Mouse (Mus musculus) heart, postnatal 25 days (tissue): ENCODE measurements around the gene Rpl27. TPM values are rescaled to one million over a fixed set of nuclear protein-coding genes. Genes with fewer than 3 reads are reported as not detected.
"Not testable (repeated sequence)": the region's sequence is repeated elsewhere in the genome, so short reads cannot be mapped to it uniquely, and the experiment has no call there.

ENCODE experiments used
- DNase-seq: peaks from one replicate; pipeline ENCODE4 v3.0.0; 2022; ENCODE audit warnings: low spot score
- intact Hi-C: fragments of 180-260 bp; cut with DNase I; formaldehyde crosslinking; loops from one replicate; pipeline ENCODE4 v1.15.1; 2025
- total RNA-seq, 2 experiments: library from RNA; stranded (reverse); gene quantifications; 2 replicates each; pipeline ENCODE4 v1.2.3; 2021

Rpl27 gene
- total RNA-seq, 2 experiments from 2014 or later = 46.7 to 56.2 TPM

DNA sequence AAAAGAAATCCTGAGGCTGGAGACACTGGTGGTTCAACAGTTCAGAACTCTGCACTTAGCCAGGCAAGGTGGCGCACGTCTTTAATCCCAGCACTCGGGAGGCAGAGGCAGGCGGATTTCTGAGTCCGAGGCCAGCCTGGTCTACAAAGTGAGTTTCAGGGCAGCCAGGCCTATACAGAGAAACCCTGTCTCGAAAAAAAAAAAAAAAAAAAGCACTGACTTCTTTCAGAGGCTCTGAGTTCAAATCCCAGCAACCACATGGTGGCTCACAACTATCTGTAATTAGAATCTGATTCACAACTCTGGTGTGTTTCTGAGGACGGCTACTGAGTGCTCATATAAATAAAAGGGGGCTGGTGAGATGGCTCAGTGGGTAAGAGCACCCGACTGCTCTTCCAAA lies 4.8 kb downstream of the Rpl27 start:
- intact Hi-C loops = not testable (repeated sequence)

DNA sequence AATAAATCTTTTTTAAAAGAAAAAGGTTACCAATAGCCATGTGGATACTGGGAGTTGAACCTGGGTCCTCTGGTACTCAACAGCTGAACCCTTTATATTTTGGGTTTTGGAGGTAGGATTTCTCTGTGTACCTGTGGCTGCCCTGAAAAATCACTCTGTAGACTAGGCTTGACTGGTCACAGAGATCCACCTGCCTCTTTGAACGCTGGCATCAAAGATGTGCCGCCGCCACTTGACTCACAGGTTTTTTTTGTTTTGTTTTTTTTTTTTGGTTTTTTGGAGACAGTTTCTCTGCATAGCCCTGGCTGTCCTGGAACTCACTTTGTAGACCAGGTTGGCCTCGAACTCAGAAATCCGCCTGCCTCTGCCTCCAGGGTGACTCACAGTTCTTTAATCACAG lies 5.7 kb downstream of the Rpl27 start:
- intact Hi-C loops = loop anchor here (2.0 kb wide), 1 partner anchor 15 kb away; no protein-coding TSS in a partner anchor
- DNase-seq = no peak

More for the DNA sequence above, 4.8 kb downstream of the Rpl27 start:
- not testable (repeated sequence) for DNase-seq

DNA sequence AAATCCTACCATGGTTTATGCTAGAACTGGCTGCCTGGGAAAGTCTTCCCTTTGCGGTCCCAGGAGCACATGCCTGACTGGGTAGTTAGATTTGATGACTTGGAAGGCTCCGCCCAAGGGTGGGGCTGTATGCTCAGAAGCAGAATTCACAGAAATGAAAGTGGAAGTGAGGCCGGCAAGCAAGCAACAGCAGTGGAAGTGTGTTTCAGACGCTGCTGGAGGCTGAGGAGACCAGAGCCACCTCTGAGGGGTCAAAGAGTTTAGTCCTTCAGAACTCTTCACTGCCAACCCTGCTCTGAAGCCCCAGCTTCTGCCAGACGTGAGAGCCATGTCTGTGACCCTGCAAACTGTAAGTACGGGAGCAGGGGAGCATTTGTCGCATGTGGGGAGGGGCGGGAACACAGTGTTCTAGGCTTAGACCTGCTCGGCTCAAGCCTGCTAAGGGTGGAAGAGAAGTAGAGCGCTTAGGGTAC lies 6.2 kb downstream of the Rpl27 start, which contains the start of gene Ifi35:
Ifi35 (plus strand) TSS at position 134 of the 473 bp plus-strand sequence.
- intact Hi-C loops = loop anchor here (2.0 kb wide), 1 partner anchor 14 kb away; no protein-coding TSS in a partner anchor
- DNase-seq = peak; percentile 74

DNA sequence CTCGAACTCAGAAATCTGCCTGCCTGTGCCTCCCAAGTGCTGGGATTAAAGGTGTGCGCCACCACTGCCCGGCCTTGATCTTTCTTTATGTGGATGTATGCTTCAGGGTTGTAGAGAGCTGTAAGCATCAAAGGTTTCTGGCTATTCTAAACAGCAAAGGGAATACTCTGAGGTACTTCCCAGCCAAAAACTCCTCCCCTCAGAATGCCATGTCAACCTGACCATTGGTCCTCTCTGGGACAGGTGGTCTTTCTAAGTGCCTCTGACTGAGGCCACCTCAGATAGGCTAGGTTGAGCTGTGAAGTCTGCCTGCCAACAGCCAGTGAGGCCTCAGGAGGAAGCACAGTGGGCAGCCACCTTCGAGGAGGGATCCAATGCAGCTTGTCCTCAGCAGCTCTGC lies 6.8 kb downstream of the Rpl27 start:
- intact Hi-C loops = loop anchor here (2.0 kb wide), 1 partner anchor 14 kb away; no protein-coding TSS in a partner anchor
- no peak for DNase-seq

DNA sequence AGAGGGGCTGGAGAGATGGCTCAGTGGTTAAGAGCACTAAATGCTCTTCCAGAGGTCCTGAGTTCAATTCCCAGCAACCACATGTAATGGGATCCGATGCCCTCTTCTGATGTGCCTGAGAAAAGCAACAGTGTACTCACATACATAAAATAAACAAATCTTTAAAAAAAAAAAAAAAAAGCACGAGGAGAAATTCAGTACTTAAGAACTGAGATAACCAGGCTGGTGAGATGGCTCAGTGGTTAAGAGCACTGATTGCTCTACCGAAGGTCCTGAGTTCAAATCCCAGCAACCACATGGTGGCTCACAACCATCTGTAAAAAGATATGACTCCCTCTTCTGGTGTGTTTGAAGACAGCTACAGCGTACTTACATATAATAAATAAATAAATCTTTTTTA lies 7.5 kb downstream of the Rpl27 start:
- not testable (repeated sequence) for DNase-seq
- intact Hi-C loops = loop anchor here (2.0 kb wide), 1 partner anchor 13 kb away; no protein-coding TSS in a partner anchor

DNA sequence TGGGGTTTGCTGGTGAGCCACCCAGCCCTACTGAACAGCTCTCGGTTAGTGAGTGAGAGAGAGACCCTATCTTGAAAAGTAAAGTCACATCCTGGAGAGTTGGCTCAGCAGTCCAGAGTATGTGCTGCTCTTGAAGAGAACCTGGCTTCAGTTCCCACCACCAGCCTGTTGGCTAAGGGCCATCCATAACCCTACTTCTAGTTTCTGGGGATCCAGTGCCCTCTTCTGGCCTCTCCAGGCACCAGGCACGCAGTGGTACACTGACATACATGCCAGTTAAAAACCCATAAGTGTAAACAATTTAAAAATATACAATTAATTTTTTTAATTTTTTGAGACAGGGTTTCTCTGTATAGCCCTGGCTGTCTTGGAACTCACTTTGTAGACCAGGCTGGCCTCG lies 8.3 kb downstream of the Rpl27 start:
- intact Hi-C loops = loop anchor here (10.0 kb wide), 1 partner anchor 284 kb away; the partner anchor contains the start of gene Dhx8
- DNase-seq = no peak

DNA sequence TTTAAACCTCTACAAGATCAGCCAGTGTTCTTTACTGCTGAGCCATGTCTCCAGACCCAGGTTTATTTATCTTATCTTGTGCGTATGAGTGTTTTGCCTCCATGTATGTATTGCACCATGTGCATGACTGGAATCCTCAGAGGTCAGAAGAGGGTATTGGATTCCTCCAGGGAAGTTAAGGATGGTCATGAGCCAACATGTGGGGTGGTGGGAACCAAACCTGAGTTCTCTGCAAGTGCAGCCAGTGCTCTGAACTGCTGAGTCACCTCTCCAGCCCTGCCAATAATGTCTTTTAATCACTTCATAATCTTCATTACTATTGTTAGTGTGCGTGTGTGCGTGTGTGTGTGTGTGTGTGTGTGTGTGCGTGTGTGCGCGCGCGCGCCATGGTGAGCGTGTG lies 9.4 kb downstream of the Rpl27 start:
- DNase-seq = no peak
- intact Hi-C loops = loop anchor here (10.0 kb wide), 1 partner anchor 283 kb away; the partner anchor contains the start of gene Dhx8

DNA sequence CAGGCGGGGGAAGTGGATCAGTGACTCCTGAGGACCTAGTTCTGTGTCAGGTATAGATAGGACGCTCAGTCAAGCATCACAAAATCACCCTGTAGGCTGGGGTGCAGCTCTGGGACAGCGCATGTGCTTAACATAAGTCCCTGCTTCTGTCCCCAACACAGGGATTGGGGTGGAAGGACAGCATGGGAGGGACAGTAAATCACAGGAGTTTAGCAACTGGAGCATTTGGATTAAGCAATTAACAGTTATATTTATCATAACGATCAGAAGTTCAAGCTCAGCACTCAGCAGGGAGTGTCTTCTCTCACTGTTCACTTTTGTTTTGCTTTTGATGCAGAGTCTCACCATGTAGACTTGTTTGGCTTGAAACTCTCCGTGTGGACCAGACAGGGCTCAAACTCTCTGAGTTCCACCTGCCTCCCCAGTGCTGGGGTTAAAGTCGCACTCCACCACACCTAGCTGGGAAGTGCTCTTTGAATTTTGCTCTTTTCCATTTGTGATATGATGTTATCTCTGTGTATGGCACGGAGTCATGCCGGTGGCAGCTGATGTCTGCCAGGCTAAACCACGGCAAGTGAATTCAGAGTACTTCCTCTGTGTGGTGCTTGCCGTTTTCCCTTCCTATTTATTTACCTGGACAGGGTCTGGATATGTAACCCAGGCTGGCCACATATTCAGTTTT lies 10.1 kb downstream of the Rpl27 start:
- intact Hi-C loops = loop anchor here (10.0 kb wide), 1 partner anchor 283 kb away; the partner anchor contains the start of gene Dhx8
- no peak for DNase-seq

DNA sequence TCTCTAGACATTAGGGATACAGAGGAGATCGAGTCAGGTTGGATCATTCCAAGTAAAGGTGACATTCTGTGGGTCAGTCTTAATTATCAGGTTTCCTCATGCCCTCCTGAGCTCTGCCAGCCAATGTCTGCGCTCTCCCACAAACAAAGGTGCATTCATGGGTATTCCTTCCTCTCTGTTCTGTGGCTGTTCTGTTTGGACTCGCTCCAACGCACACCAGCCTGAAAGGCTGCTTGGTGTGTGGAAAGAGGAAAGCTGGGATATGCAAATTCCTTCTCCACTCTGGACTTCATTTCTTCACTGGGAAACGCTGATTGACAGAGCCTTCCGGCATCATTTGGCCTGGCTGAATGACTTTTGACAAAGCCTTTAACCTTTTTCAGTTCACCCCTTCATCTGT lies 12.6 kb downstream of the Rpl27 start:
- intact Hi-C loops = loop anchor here (10.0 kb wide), 1 partner anchor 280 kb away; the partner anchor contains the start of gene Dhx8

DNA sequence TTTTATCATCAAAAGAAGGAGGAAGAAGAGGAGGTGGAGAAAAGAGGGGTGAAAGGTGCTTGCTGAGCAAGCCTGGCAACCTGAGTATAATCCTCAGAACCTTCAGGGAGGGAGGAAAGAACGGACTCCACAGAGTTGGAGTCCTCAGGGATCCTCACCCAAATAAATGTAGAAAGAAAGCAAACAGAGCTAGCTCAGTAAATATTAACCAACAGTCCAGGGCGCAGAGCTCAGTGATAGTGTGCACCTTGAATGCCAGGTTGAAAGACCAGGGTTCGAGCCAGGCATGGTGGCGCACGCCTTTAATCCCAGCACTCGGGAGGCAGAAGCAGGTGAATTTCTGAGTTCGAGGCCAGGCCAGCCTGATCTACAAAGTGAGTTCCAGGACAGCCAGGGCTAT lies 13.5 kb downstream of the Rpl27 start:
- intact Hi-C loops = loop anchor here (10.0 kb wide), 1 partner anchor 279 kb away; the partner anchor contains the start of gene Dhx8
- DNase-seq = no peak

More for the DNA sequence above, 12.6 kb downstream of the Rpl27 start:
- DNase-seq = no peak

DNA sequence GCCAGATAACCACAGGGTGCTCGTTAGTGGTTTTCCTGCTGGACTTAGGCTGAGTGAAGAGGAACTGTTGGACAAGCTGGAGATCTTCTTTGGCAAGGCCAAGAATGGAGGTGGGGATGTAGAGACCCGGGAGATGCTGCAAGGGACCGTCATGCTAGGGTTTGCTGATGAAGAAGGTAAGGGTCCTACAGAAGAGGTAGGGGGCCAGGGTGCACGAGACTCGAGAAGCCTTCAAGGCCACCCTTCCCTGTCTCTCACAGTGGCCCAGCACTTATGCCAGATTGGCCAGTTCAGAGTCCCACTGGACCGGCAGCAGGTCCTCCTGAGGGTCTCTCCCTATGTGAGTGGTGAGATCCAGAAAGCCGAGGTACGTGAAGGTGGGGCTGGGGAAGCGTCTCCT lies 15.5 kb downstream of the Rpl27 start:
- intact Hi-C loops = loop anchor here (10.0 kb wide), 1 partner anchor 277 kb away; the partner anchor contains the start of gene Dhx8
- no peak for DNase-seq

DNA sequence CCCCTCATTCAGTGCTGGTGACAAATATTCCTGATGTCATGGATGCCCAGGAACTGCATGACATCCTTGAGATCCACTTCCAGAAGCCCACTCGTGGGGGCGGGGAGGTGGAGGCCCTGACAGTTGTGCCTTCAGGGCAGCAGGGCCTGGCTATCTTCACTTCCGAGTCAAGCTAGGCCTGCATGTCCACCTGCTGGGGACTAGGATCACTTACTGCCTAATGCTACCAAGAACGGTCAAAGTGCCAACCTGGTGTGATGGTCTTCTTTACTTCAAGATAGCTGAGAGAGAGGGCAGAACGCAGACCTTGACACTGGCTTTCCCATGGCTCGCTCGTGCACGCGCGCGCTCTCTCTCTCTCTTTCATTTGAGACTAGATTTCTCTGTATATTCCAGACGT lies 16.1 kb downstream of the Rpl27 start:
- intact Hi-C loops = loop anchor here (10.0 kb wide), 1 partner anchor 277 kb away; the partner anchor contains the start of gene Dhx8
- DNase-seq = no peak

DNA sequence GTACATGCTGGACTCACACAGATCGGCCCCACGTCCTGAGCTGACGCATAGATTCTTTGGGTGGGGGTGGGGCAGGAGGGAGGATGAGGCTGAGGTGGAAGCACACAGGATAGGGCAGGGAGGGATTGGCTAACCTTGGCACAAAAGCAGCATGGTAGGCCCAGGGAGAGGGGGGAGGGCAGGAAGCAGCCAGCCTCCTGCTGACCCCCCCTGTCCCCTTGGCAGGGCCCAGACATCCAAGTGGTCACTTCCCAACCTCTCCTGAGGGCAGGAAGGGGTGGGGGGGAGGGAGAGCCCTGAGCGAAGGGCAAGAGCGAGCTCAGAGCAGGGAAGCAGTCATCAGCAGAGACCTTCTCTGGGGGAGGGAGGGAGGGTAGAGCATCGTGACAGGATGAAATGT lies 17.6 kb downstream of the Rpl27 start:
- no peak for DNase-seq
- intact Hi-C loops = loop anchor here (10.0 kb wide), 1 partner anchor 275 kb away; the partner anchor contains the start of gene Dhx8

DNA sequence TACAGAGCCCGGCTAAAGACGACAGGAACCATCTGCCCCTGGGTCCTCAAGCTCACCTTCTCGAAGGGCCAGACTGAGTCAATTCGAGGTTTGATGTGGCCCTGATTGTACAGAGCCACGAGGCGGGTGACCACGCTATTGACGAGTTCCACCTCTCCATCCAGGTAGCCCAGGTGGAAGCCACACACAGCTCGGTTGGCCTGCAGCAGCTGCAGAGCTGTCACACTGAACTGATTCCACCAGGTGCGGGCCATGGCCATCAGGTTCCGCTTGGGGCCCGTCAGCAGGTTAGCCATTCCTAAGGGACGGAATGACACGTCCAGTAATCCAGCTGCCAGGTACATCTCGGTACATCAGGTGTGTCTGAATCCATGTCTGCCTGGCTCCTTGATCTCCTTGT lies 18.2 kb downstream of the Rpl27 start:
- DNase-seq = no peak
- intact Hi-C loops = no loop called here

DNA sequence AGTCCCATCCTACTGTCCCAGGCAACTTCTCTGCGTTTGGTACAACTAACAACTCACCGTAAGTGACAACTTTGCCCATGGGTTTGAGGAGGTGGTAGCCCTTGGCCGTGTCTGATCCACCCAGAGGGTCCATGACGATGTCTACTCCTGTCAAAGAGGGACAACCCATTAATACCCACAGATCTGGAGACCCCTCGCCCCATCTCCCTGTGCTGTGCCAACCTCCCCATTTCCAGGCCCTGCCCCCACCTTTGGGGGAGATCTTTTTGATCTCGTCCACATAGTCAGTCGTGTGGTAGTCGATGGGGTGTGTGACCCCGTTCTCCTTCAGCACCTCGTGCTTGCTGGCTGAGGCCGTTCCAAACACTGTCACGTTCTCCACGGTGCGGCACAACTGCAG lies 20.0 kb downstream of the Rpl27 start:
- intact Hi-C loops = loop anchor here (2.0 kb wide), 1 partner anchor 13 kb away; the partner anchor contains the start of gene Ifi35
- DNase-seq = no peak

DNA sequence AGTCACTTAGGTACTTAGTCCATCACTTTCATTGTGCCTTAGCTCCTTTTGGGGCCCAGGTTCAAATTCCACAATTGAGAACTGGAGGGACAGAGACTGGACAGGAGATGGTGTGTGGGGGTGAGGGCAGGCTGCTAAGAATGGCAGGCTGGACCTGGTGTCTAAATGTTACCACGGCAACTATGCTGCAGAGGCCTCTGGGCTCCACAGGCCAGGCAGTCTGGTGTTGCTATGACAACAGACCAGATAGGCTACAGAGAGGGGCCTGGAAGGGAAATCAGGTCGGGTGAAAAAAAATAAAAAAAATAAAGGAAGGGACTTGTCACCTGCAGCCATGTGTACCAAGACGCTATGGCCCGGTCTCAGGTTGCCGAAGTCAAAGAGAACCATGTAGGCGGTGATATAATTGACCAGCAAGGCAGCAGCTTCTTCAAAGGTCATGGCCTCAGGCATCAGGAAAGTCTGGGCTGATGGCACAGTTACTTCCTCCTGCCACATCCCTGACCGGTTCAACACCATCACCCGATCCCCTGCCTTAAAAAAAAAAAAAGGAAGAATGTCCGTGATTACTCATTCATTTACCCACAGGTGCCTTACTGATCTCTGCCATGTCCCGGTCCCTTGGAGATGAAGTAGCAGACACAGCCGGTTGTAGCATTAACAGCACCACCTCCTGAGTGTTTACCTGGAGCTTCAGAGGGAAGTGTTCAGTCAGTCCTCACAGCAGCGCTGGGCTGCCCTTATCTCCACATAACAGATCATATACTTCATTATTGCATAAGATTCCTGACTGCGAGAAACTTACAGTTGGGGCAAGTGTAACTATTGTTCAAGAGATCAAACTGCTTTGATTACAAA lies 20.7 kb downstream of the Rpl27 start:
- intact Hi-C loops = loop anchor here (2.0 kb wide), 1 partner anchor 14 kb away; the partner anchor contains the start of gene Ifi35
- DNase-seq = no peak

DNA sequence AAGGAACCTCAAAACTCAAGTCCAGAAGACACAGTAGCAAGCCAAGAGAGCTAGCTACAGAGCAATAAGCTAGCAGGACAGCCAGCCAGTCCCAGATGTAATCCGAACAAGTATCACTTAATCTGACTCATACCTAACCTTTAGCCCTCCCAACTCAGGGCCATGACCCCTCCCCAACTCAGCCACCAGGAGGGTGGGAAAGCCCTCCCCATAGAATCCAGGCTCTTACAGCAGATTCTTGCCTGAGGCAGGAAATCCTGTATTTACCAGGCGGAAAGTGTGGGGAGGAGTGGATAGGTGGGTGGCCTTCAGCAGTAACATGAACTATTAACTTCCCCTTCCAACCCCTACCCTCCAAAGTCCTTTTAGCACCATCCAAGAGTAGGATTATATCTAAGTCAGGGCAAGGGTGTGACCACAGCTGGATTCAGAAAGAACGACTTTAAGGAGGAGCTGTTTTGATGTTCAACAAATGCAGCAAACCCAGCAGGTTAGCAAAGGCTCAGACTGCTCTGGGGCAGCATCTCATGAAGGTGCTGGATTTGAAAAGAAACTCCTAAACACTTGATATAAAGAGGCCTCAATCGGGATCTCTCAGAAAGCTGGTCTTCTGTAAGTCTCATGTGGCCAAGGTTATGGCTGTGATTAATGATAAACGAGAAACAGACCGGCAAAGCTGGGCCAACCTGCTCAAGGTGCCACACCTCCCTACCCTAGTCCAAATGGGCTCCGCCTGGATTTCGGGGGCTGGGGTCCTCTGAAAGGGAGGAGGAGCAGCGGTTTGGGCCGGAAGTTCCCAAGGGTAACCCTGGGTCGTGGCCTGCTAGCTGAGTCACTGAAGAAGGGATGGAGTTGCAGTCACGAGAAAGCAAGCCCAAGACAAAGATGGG lies 22.4 kb downstream of the Rpl27 start, which contains the start of gene Rnd2:
Rnd2 (plus strand) TSS at position 789 of the 890 bp plus-strand sequence.
- intact Hi-C loops = loop anchor here (5.0 kb wide), 1 partner anchor 88 kb away; the partner anchor contains the start of genes Brca1 and Nbr1
- no peak for DNase-seq

DNA sequence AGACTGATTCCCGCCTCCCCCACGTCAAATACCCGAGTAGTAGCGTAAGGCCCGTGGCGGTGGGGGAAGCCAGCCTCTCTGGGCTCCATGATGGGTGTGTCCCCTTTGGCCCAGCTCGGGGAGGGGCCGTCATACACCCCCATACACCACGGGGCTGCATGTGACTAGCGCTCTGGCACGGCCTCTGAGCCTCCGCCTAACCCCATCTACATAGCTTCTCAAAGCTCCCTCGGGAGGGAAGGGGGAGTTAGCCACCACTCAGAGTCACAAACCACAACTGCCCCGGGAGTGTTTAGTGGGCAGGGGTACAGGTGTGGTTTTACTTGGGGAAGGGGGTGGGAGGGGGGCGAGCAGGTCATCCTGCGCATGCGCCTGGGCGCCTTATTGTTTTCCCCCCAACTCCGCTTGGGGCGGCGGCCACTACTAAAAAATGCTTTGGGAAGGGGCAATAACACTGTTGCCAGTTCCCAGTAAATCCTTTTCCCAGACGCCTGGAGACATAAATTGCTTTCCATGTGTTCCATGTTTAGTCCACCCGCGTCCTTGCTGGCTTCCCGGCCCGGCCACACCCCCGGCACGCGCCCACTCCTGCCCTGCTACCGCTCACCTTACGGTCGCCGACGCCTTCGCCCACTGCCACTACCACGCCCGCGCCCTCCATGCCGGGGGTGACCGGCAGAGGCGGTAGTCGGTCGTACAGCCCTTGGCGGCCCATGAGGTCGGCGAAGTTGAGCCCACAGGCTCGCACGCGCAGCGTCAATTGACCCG lies 23.2 kb downstream of the Rpl27 start:
- peak; percentile 74 for DNase-seq
- intact Hi-C loops = loop anchor here (5.0 kb wide), 1 partner anchor 87 kb away; the partner anchor contains the start of genes Brca1 and Nbr1
